Mouse (Mus musculus) gastrocnemius, adult 2 months (tissue): ENCODE results near the gene Gse1. TPM values are rescaled to one million over a fixed set of nuclear protein-coding genes. Genes with fewer than 3 reads are reported as not detected.

Experiments
- DNase-seq: peaks from one replicate; pipeline ENCODE4 v3.0.0; 2022
- H3K27ac ChIP-seq: fragments of 200-600 bp; 2 replicates; pipeline ENCODE4 v1.8.1; 2022; ENCODE audit warnings: mild to moderate bottlenecking
- H3K4me3 ChIP-seq: fragments of 200-600 bp; 2 replicates; pipeline ENCODE4 v1.8.1; 2022; ENCODE audit warnings: mild to moderate bottlenecking, moderate library complexity
- CTCF ChIP-seq: fragments of 200-600 bp; IDR thresholded peaks from 2 replicates; pipeline ENCODE4 v1.8.1; 2022; ENCODE audit warnings: antibody characterized with exemption, mild to moderate bottlenecking, moderate library complexity
- intact Hi-C: fragments of 180-260 bp; cut with DNase I; formaldehyde crosslinking; loops from one replicate; pipeline ENCODE4 v1.15.1; 2025
- total RNA-seq, 2 experiments: library from RNA; stranded (reverse); gene quantifications; 2 replicates each; pipeline ENCODE4 v1.2.3; 2021

The Gse1 gene
- total RNA-seq, 2 experiments from 2014 or later = 26.5 to 37.3 TPM

GRCm38 (mm10) chr8:120485116-120485515, 256.9 kb downstream of the Gse1 start:
- no peak overlapping the region for H3K4me3 ChIP-seq
- TF ChIP-seq CTCF = no peak
- peak; percentile 43 for DNase-seq
- H3K27ac ChIP-seq = peak overlapping the region; percentile 72
- intact Hi-C loops = no loop called here

GRCm38 (mm10) chr8:120485551-120486476, 257.6 kb downstream of the Gse1 start:
- no peak for TF ChIP-seq CTCF
- Histone ChIP-seq H3K4me3 (no peak overlapping the region; the same call in 1 of the 2 replicates), H3K27ac (0 out of 2 replicates have a peak overlapping the region, but pooled peaks have one; percentile 20)
- intact Hi-C loops = no loop called here
- DNase-seq = peak; percentile 22

GRCm38 (mm10) chr8:120486477-120487376, 258.5 kb downstream of the Gse1 start:
- Histone ChIP-seq H3K4me3 (peak overlapping the region; percentile 95), H3K27ac (peak overlapping the region; percentile 90)
- intact Hi-C loops = no loop called here
- TF ChIP-seq CTCF = no peak
- DNase-seq = peak; percentile 54

GRCm38 (mm10) chr8:120487377-120487728, 259.1 kb downstream of the Gse1 start:
- no peak for TF ChIP-seq CTCF
- intact Hi-C loops = no loop called here

GRCm38 (mm10) chr8:120487729-120488510, 259.7 kb downstream of the Gse1 start:
- Histone ChIP-seq H3K4me3 (peak overlapping the region; percentile 95), H3K27ac (peak overlapping the region; percentile 90)
- DNase-seq = no peak
- TF ChIP-seq CTCF = no peak
- intact Hi-C loops = no loop called here

More at GRCm38 (mm10) chr8:120487377-120487728, 259.1 kb downstream of the Gse1 start:
- Histone ChIP-seq H3K4me3 (peak overlapping the region; percentile 95), H3K27ac (peak overlapping the region; percentile 90)
- peak; percentile 80 for DNase-seq

GRCm38 (mm10) chr8:120488636-120489131, 260.4 kb downstream of the Gse1 start:
- Histone ChIP-seq H3K4me3 (peak overlapping the region; percentile 95), H3K27ac (peak overlapping the region; percentile 90)
- no peak for TF ChIP-seq CTCF
- intact Hi-C loops = no loop called here
- peak; percentile 54 for DNase-seq

GRCm38 (mm10) chr8:120489142-120489754, 261.0 kb downstream of the Gse1 start:
- peak; percentile 71 for DNase-seq
- intact Hi-C loops = no loop called here
- peak overlapping the region; percentile 90 for H3K27ac ChIP-seq

GRCm38 (mm10) chr8:120489771-120490281, 261.6 kb downstream of the Gse1 start:
- intact Hi-C loops = loop anchor here (5.0 kb wide), 1 partner anchor 42 kb away; no protein-coding TSS in a partner anchor

More at GRCm38 (mm10) chr8:120489142-120489754, 261.0 kb downstream of the Gse1 start:
- peak; percentile 11; the same call in 1 of the 2 replicates for TF ChIP-seq CTCF
- H3K4me3 ChIP-seq = peak overlapping the region; percentile 95

GRCm38 (mm10) chr8:120490354-120491141, 262.3 kb downstream of the Gse1 start:
- TF ChIP-seq CTCF = no peak
- Histone ChIP-seq H3K4me3 (peak overlapping the region; percentile 95), H3K27ac (peak overlapping the region; percentile 90)
- peak; percentile 24 for DNase-seq
- intact Hi-C loops = loop anchor here (5.0 kb wide), 1 partner anchor 42 kb away; no protein-coding TSS in a partner anchor

More at GRCm38 (mm10) chr8:120489771-120490281, 261.6 kb downstream of the Gse1 start:
- peak overlapping the region; percentile 90 for H3K27ac ChIP-seq
- TF ChIP-seq CTCF = no peak
- H3K4me3 ChIP-seq = peak overlapping the region; percentile 95
- DNase-seq = peak; percentile 55

GRCm38 (mm10) chr8:120491166-120491793, 263.0 kb downstream of the Gse1 start:
- TF ChIP-seq CTCF = no peak
- peak overlapping the region; percentile 90 for H3K27ac ChIP-seq
- intact Hi-C loops = loop anchor here (5.0 kb wide), 1 partner anchor 41 kb away; no protein-coding TSS in a partner anchor
- DNase-seq = peak; percentile 17
- H3K4me3 ChIP-seq = peak overlapping the region; percentile 95
